Mouse (Mus musculus) activated CD4-positive, CD25-positive, alpha-beta regulatory T cell, adult 4 months (primary cell): ENCODE data around the gene Saysd1. TPM values are rescaled to one million over a fixed set of nuclear protein-coding genes. Genes with fewer than 3 reads are reported as not detected.

Source experiments
- ATAC-seq: one replicate; pipeline ENCODE4 v1.8.0; 2017
- polyA plus RNA-seq, 2 experiments: library from polyadenylated mRNA; unstranded; fragments of 100-300 nt; shearing (Covaris generic); gene quantifications; one replicate each; pipeline ENCODE4 v1.2.1; 2017

The Saysd1 gene
- polyA plus RNA-seq, 2 experiments from 2014 or later, result 23.7 to 37.7 TPM

GRCm38 (mm10) chr14:20162686-20163085 lies 24.4 kb upstream of the Saysd1 start:
- no peak for ATAC-seq

- ATAC-seq, result no peak
Measured at GRCm38 (mm10) chr14:20158727-20159681, 20.7 kb upstream of the Saysd1 start.

- no peak for ATAC-seq
Measured at GRCm38 (mm10) chr14:20157595-20157994, 19.3 kb upstream of the Saysd1 start.

- ATAC-seq, result no peak
Measured at GRCm38 (mm10) chr14:20155718-20156117, 17.4 kb upstream of the Saysd1 start.

GRCm38 (mm10) chr14:20154937-20155336 lies 16.6 kb upstream of the Saysd1 start:
- ATAC-seq, result no peak

GRCm38 (mm10) chr14:20154245-20154644 lies 15.9 kb upstream of the Saysd1 start:
- ATAC-seq, result no peak

- no peak for ATAC-seq
Measured at GRCm38 (mm10) chr14:20149127-20150080, 11.1 kb upstream of the Saysd1 start.

GRCm38 (mm10) chr14:20148514-20148913 lies 10.2 kb upstream of the Saysd1 start:
- ATAC-seq, result no peak

GRCm38 (mm10) chr14:20147854-20148253 lies 9.5 kb upstream of the Saysd1 start:
- no peak for ATAC-seq

- no peak for ATAC-seq
Measured at GRCm38 (mm10) chr14:20144093-20144492, 5.8 kb upstream of the Saysd1 start.

- ATAC-seq, result no peak
Measured at GRCm38 (mm10) chr14:20134965-20135671, 3.2 kb downstream of the Saysd1 start.

- no peak for ATAC-seq
Measured at GRCm38 (mm10) chr14:20128162-20128561, 10.2 kb downstream of the Saysd1 start.

- ATAC-seq, result no peak
Measured at GRCm38 (mm10) chr14:20127406-20128087, 10.8 kb downstream of the Saysd1 start.

GRCm38 (mm10) chr14:20120868-20121267 lies 17.5 kb downstream of the Saysd1 start:
- no peak for ATAC-seq

GRCm38 (mm10) chr14:20120012-20120411 lies 18.3 kb downstream of the Saysd1 start:
- no peak for ATAC-seq

GRCm38 (mm10) chr14:20116149-20116605 lies 22.2 kb downstream of the Saysd1 start:
- ATAC-seq, result no peak

- no peak for ATAC-seq
Measured at GRCm38 (mm10) chr14:20114951-20115350, 23.4 kb downstream of the Saysd1 start.

GRCm38 (mm10) chr14:20113964-20114363 lies 24.4 kb downstream of the Saysd1 start:
- ATAC-seq, result peak; percentile 81

- ATAC-seq, result no peak
Measured at GRCm38 (mm10) chr14:20113189-20113961, 25.0 kb downstream of the Saysd1 start.

- no peak for ATAC-seq
Measured at GRCm38 (mm10) chr14:20112218-20112617, 26.1 kb downstream of the Saysd1 start.

GRCm38 (mm10) chr14:20110945-20111344 lies 27.4 kb downstream of the Saysd1 start:
- no peak for ATAC-seq
